Mouse (Mus musculus): ENCODE results near the gene Tfrc. TPM values are rescaled to one million over a fixed set of nuclear protein-coding genes. Genes with fewer than 3 reads are reported as not detected.

Gene Tfrc
- 10 to 100 TPM; 27.1 to 57.1 TPM for total RNA-seq (2021)
- long read RNA-seq, experiment 1, full-length matches to known transcripts, result 4 of 9 reads
- long read RNA-seq, experiment 1, partial matches to known transcripts, result 1 of 9 reads
- long read RNA-seq, experiment 1, other reads (novel, unspliced or antisense), result 4 of 9 reads
- long read RNA-seq, experiment 2, result 0 reads

DNA sequence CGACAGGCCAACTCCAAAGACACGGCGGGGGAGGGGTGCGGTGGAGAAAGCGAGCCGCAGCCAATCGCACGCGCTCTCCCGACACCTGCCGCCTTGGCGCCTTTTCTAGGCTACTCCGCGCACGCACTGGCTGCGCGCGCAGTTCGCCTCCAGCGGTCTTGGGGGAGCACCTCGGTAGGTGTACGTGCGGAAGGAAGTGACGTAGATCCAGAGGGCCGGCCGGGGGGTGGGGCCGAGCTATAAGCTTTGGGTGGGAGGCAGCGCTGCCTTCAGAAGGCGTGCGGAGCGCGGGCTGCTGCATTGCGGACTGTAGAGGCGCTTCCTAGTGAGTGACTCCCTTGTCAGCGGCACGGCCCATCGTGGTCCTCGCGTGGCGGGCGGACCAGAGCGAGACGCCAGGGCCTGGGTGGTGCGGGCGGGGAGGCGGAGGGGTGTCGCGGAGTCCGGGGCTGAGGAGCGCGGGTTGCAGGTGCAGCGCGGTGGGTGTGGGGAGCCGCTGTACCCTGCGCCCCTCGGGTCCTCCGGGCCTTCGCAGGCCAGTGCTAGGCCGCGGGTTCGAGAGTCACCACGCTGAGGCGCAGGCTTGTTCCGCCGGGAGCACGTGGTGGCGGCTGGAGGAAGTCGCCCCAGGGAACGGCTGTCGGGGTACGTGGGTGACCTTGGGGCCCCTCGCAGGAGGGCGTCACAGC, at the start of gene Tfrc:
Gene Tfrc (plus strand): TSS at position 209 of the 689 bp plus-strand sequence.
- peak; percentile 94 to 97 for DNase-seq

DNA sequence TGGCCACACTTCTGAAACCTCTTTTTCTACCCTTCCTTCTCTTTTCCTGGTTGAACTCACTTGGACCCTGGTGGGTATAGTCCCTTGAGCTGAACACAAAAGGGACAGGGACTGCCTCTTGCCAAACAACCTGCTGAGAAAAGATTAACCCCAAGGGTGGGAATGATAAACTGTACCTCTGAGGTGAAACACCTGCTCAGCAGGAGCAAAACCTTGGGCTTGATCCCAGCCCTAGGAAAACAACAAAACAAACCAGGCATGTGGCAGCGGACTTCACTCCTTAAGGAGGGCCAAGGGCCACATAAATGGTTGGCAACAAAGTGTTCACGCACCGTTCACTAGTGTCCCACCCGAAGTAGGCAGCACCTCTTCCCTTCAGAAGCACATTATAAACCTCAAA, 49.2 kb upstream of the Tfrc start:
- no peak for DNase-seq

DNA sequence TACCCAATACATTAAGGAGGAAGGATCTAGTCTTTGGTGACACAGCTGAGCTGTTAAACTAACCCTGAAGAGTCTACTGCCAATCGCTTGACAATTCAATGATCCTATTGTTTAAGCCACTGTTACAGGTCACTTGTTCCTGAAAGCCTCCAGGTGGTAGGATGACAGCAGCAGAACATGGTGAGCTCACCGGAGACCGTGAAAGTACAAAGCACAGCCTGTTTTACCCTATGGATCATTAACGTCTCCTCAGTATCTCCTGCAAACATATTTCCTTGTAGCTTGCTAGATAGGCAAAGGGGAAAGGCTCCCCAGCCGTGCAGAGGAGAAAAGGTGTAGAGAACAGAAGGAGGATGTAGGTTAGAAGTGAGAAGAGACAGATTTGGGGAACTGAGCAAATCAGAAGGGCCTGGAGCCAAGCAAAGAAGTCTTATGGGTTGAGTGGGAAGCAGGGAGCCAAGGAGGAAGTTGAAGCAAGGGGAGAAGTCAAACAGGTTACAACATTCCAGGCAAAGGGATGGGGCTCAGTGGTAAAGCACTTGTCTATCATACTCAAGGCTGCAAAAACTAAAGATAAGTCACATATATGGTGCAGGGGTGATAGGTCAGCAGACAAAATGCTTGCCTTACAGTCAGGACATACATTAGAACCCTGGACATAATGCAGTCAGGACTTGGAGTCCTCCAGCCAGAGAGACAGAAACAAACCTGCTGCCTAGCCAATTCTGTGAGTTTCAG, 45.5 kb upstream of the Tfrc start:
- DNase-seq, result no peak

DNA sequence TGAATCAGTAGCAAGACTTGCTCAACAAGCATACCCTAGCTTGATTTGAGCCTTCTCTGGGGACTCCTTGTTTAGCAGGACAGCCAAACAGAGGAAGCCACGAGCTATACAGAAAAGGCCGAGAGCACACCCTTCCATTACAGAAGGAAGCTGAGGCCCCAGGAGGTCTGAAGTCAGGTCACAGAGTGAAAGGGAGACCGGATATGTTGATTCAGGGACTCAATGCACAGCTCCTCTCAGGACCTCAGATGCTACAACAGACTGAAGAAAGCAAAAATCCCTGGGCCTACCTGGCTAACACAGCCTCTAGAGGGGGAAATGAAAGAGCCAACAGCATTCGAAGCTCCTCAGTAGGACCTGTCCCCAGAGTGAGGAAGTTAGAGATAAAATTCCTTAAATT, 41.4 kb upstream of the Tfrc start:
- no peak for DNase-seq

DNA sequence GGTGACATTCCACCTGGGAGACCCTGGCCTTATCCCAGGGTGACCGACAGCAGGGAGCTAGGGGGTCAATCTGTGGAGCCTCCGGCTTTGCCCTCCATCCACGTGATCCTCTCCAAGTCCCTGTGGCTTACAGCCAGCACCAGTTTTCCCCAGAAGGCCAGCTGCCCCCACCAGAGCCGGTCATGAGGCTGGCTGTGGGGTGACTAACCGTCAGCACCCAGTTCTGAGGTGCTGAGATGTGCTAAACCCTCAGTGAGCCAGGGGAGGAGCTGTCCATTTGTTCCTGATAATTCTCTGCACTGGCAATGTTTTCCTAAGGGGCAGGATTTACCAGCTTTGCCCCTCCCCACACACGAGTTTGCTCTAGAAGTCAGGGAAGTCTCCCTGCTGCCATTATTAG, 40.3 kb upstream of the Tfrc start:
- DNase-seq, result peak in 1 of 2 experiments; percentile 7

DNA sequence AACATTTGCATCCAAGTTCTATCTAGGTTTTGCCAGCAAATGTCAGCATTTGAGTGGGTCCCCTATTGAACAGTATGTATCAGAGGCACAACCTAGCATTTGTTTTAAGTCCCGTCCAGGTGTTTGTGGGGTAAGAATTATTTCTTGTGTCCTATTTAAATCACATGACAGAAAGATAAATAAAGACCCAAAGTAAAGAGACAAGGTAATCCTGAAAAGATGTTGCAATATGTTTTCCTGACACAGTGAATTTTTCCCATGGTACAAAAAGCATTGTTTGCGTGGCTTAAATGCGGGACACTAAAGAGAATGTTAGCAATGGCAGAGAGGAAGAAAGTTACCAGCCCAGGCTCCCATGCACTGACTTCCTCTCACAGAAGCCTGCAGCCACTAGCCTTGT, 38.7 kb upstream of the Tfrc start:
- DNase-seq, result no peak

DNA sequence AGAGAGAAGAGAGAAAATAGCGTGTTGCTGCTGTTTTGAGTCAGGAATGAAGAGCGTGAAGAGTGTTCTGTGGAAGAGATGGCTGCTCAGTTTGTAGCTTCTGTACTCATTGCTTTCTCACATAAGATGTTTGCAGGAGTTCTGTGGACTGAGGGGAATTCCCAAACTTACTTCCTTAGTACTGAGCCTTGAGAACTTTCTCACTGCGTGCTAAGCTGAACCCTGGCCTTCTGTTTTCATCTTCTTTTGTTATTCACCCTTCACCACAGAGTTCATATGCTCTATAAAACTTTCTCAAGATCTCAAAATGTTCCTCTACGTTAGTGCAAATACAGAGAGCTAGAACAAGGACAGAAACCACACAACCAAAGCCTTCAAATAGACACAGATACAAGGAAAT, 36.2 kb upstream of the Tfrc start:
- no peak for DNase-seq

DNA sequence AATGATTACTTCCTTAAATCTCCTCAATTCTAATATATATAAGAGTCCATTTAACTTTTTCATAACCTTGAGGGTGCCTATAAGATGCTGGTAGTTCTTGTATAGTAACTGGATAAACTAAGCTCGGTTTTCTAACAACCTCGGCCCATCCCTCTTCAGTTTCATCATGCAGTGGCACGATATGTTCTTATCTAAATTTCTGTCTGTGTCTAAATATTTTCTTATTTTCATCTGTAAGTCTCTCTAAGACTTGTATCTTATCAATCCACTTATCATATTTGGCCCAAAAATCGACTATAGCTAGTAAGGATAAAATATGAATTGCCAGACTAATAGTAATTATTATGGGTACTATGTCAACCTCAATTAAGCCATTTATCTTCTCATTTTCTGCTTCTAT, 22.2 kb upstream of the Tfrc start:
- DNase-seq, result no peak

DNA sequence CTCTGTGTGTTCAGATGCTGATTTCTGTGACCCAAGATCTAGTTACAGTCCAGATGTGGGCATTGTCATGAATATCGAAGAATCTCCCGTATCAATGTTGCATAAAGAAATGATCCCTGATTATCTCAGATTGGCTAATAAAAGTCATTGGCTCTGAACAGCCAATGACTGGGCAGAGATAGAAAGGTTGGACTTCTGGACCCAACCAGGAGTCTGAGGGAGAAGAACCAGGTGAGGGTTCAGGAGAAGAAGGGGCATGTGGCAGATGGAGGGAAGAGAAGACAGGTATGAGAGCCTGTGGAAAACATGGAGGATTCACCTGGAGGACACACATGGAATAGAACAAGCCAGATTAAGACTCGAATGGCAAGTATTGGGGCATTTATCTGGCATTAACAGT, 20.2 kb upstream of the Tfrc start:
- no peak for DNase-seq

DNA sequence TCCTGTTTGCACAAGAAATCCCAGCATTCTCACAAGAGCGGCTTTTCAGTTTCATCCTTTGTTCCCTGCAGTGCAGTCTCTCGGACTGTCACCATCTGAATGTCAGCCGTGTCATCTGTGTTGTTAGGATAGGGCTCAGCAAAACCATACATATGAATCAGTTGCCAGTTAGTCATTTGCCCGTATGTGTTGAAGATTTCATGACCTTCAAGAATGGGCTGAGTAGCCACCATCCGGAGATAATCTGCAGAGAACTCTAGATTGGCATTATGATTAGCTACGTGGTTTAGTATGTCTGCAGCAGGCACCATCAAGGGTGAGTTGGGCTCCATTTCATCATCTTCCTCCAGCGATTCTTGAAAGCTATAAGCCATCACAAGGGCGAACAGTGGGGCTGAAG, 17.2 kb upstream of the Tfrc start:
- DNase-seq, result no peak

DNA sequence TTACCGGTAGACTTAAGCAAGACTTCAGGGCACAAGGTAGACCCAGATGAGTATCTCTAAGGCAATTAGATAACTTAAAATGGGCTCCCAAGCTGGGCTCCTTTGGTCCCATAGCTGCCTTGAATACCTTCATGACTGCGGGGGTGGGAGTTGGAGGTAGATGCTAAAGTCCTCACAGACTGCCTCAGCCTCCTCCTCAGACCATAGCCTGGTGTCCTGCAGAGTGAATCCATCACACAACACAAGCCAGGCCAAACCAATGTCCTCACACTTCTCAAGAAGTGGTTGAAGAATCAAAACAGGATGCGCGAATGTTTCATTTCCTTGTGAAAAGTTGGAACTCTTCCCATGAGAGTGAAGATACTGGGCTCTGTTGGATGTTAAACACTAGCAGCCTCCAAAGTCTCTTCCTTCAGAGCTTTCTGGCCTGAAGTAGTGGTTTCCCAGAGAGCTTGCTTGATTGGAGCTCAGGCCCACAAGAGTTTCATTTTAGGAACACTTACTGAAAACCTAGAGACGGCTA, 15.4 kb upstream of the Tfrc start:
- peak in 1 of 2 experiments; percentile 15 for DNase-seq

DNA sequence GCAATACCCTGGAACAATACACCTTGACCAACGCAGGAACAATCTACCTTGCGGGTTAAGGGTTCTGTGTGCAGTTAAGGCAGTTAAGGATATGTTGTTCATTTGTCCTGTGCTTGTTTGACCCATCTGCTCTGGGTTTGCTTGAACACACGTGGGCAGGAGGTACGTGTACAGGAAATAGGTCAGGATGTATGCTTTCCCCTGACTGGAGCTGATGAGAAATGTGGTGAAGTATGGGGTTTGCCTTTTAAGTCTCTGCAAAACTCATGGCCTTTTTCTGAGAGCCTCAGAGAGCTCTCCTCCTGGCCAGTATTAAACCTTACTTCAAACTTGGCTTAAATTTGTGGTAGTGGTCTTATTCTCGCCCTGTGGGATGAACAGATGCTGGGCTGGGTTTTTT, 14.8 kb upstream of the Tfrc start:
- DNase-seq, result no peak

DNA sequence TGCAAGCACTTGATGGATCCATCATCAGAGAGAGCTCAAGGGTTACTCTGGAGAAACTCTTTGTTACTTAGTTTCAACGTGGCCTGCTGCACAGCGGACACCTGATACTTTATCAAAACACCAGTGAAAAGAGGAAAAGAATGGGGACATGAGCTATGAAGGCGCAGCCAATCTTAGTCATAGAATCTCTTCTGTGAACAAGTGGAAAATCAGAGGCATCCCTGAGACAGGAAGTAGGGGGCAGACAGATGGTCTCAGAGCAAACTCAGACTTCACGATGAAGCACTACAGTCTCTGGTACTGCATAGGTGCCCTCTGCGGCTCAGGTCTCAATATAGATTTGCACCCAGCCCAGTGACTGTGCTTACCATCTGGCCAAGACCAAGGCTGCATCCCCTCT, 14.0 kb upstream of the Tfrc start:
- no peak for DNase-seq

DNA sequence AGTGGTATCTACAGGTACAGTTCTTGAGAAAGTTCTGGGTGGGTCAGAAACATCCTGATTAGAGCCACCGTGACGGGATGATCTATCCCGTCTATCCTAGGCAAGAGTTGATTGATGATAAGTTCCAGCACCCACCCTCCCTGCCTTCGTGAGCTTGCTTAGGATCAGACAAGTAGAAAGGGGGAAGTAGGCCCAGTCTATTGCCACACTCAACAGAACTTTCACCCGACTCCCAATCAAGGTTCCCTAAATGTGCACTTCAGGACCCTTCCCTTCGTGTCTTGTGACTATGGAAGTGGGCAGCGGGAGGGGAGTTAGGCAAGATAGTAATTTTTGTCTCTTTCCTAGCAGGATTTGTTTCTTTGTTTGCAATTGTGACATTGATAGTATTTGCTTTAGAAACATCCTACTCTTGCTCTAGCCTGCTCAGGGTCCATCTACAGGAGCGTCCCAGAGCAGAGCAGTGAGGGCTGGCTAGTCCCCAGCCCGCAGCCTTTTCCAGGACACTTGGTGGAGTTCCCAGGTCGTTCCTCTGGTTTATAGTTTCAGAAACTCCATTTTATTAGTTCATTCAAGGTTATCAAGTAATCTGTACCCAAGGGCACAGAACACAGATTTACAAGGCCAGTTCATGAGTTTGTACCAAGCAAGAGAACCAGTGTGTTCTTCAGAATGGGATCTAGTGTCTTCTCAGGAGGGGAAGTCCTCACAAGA, 13.4 kb upstream of the Tfrc start:
- DNase-seq, result peak in 1 of 2 experiments; percentile 41

DNA sequence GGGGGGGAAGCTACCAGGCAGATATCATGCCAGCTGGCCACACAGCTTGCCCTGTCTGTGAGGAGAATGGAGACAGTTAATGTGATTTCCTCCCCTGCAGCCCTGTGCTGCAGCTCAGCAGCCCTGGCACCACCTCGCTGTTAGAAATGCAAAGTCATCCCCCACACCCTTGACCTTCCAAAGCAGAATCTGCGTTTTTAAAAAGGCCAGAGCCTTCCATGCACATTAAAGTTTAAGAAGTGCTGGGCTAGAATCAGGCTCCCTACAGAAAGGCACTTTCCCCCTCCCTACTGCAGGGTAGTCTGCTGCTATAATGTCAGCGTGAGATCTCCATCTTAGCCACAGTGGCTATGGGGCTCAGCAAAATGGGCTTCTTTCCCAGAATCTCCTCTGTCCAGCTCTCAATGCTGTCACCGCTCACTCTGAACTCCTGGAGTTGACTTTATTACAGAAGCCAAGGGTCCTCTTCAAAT, 10.8 kb upstream of the Tfrc start:
- peak; percentile 20 to 23 for DNase-seq

DNA sequence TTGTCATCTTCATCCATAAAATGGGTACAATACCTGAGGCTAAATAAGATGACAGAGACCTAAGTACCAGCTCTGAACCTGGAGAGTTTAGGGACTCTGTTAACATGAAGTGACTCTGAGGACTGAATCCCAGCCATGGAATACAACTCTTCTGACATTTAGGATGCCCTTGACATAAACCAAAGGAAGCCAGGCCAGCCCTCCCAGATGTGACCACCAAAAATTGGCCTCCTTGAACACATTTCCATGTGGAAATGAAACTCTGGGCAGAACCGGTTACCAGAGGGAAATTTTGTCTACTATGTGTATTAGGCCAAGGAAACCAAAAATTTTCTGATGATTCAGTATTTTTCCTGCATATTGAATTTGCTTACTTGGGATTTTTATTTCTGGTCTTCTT, 9.6 kb upstream of the Tfrc start:
- peak in 1 of 2 experiments; percentile 24 for DNase-seq

DNA sequence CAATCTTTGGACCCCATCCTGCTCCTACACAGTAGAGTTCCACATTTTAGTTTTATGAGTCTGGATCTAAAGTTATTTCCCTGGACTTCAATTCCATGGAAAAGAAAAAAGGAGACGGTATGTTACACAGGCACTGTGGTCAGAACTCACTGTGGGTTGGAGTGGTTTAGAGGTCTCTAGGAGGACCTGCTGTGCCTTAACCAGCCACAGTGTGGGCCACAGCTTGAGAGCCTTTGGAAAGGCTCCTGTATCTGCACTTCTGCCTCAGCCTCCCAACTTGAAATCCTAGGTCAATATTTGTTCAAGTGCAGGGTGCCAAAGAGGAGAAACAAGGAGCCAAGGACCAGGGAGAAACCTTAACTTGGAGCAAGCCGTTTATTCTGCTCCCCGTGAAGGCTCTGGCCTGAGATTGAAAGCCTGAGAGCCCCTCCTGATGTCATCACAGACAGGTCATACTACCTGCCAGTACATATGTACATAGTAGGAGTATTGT, 6.5 kb upstream of the Tfrc start:
- no peak for DNase-seq

DNA sequence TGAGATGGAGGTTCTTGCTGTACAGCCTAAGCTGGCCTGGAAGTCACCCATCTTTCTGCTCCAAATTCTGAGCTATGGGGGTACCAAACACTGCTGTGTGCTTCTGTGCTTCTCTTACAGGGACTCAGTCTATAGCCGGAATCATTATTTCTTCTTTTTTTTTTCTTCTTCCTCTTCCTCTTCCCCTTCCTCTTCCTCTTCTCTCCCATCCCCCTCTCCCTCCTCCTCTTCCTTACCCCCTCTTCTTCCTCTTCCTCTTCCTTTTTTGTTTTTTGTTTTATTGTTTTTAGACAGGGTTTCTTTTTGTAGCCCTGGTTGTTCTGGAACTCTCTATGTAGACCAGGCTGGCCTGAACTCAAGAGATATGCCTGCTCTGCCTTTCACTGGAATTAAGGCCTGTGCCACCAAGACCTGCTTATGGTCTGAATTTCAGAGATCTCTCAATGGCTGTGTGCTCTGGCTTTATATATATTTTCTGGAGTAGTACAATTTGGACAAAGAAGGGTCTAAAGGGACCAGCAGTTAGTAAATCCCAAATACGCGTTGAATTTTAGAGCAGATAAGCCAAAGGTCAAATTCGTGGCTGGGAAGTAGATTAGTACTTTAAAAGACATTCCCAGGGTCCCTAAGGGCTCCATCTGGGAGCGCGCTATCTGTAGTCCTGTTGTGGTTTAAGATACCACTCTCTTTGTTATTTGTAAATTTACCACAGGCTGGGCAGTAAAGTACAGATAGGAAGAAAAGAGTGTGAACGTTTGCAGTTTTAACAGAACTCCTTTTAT, 967 bp upstream of the Tfrc start:
- no peak for DNase-seq

DNA sequence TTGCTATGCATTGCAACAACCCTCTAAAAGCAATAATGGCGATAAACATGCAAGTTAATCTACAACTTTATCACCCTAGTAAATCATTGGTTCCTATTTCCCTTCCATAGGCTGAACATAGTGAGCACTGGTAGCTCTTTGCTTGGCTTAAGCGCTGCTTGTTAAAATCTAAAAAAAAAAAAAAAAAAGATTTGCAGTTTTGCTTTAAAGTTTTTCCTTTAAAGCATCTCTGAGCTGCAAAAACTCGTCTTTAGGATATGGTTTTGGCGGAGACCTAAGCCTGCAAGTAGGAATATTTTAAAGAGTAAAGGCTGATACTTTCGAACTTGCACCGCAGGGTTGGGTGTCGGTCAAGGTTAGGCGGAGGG, 392 bp upstream of the Tfrc start:
- no peak for DNase-seq

DNA sequence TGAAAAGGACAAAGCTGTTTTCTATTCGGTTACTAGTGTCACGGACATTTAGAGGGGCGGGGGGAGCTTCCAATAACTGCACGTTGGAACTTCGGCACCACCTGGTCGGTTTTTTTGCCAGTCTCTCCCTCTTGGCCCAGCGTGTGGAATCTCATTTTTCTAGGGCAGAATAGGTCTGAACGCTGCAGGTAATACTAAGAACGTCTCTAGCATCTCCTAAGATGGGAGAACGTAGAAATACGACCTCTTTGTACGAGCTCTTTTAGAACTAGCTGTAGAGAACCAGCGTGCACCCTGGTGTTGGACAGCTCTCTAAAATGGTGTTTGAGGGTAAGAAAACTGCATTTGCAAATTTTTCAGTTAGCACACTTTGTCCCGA, 670 bp downstream of the Tfrc start:
- peak in 1 of 2 experiments; percentile 30 for DNase-seq

DNA sequence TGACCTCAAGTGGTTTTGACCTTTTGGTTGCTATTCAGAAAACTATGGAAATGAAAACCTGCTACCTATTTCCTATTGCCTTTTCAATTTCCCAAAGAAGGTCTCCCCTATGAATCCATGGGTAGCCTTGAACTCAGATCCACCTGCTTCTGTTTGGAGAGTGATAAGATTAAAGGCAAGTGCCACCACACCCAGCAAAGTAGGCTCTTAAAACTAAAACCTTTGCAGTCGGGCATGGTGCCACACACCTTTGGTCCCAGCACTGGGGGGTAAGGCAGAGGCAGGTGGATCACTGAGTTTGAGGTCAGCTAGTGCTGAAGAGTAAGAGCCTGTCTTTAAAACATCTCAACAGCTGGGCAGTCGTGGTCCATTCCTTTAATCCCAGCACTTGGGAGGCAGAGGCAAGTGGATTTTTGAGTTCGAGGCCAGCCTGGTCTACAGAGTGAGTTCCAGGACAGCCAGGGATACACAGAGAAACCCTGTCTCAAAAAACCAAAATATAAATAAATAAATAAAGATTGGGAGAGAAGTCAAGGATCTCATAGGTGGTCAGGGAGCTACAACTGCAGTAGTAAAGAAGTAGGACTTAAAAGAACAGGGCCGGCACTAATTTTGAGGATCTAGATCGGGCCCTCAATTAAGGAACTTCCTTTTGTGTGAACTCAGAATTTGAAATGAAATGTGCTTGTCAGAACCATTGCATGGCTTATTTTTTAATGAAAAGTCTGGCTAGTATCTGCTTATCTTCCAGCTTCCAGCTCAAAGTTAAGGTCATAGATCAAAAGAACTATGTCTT, 1.9 kb downstream of the Tfrc start:
- no peak for DNase-seq

Data from heart, adult 18-20 months (tissue).